Mouse (Mus musculus) liver, adult 2 months (tissue): ENCODE data around the gene Napb.

Source experiments
- CTCF ChIP-seq: fragments of 200-500 bp; IDR thresholded peaks from 2 replicates; pipeline ENCODE4 v1.5.1; 2011; ENCODE audit warnings: low read depth, low read length, control low read depth
- POLR2A ChIP-seq: fragments of 200-500 bp; IDR thresholded peaks from 2 replicates; pipeline ENCODE4 v1.6.1; 2011; ENCODE audit warnings: low read length, control low read depth; ENCODE audit not compliant: insufficient read depth; ENCODE audit errors: extremely low read depth

DNA sequence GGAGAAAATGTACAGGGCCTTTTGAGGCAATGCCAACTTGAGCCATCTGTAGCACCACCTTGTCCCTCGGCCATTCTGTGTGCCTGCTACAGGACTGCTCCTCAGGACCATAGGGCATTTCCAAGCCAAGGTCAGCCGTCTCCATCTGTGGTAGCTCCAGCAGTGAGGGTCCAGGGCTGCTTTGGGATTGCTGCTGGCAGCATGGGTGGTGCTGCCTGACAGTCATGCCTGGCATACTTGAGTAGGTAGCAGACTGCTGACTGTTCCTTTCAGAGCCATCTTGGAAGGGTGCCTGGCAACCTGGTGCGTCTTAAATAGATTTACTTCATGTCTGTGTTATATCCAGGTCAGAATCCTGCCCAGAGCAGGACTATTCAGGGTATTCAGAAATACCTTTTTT is 10.7 kb upstream of the Napb start:
- TF ChIP-seq CTCF (no peak), POLR2A (no peak)
